Mouse (Mus musculus) spleen, adult 2 months (tissue): Measurements from ENCODE around the gene Kcnn3.

Source experiments
- CTCF ChIP-seq: fragments of 200-500 bp; IDR thresholded peaks from 2 replicates; pipeline ENCODE4 v1.5.1; 2011; ENCODE audit warnings: mild to moderate bottlenecking, inconsistent platforms; ENCODE audit not compliant: insufficient read depth, insufficient read length, insufficient replicate concordance; ENCODE audit errors: extremely low read depth
- POLR2A ChIP-seq: fragments of 200-500 bp; IDR thresholded peaks from 2 replicates; pipeline ENCODE4 v1.6.1; 2011; ENCODE audit warnings: low read depth, low read length, inconsistent platforms

DNA sequence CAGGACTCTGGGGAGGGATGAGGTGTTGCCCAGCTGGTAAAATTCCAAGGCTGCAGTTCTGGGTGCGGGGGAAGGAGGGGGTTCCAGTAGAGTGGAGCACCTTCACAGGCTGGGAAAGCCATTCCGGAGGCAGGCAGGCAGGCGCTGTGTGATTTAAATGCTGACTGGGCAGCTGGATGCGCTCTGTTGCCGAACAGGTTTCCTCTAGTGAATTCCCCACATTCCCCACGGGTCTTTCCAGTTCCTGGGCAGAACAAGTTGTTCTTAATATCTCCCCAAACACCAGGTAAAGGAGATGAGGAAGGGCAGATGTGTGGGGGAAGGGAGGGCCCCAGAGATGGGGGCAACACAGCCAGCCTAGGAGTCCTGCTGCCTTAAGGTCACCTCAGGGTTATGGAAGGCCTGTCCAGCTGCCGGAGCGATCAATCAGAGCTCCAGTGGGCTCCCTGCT is 27.2 kb upstream of the Kcnn3 start:
- TF ChIP-seq POLR2A (no peak), CTCF (no peak)
